Mouse (Mus musculus) bone marrow macrophage, adult 2 months (primary cell): ENCODE results near the gene Rtl8a.

Source experiments
- CTCF ChIP-seq: IDR thresholded peaks from 2 replicates; pipeline ENCODE4 v1.5.1; 2012; ENCODE audit warnings: low read depth, mild to moderate bottlenecking, low read length, moderate library complexity
- POLR2A ChIP-seq: IDR thresholded peaks from 2 replicates; pipeline ENCODE4 v1.6.1; 2012; ENCODE audit warnings: mild to moderate bottlenecking, low read depth, low read length, borderline replicate concordance

DNA sequence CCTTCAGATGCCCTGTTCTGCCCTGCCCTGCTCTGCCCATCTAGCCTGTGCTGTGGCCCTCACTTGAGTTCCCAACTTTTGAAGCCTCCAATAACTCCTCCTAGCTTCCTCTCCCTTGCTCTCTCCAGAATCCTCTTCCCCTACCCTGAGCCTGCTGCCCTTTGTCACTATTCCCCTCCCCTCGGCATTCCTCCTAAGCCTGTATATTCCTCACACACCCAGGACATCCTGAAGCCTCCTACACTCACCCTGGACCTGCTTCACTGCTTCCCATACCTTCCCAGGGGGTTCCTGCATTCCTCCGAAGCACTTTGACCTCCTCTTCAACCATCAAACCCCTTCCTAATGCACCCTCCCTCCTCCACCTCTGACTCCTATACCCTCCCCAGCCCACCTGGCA lies 48.6 kb upstream of the Rtl8a start:
- TF ChIP-seq POLR2A (no peak), CTCF (no peak)
